Mouse (Mus musculus): ENCODE data around the gene Abraxas2. TPM values are rescaled to one million over a fixed set of nuclear protein-coding genes. Genes with fewer than 3 reads are reported as not detected.

The Abraxas2 gene
- total RNA-seq, 4 experiments from 2014 or later, result 16.8 to 21.9 (median 20.5) TPM

DNA sequence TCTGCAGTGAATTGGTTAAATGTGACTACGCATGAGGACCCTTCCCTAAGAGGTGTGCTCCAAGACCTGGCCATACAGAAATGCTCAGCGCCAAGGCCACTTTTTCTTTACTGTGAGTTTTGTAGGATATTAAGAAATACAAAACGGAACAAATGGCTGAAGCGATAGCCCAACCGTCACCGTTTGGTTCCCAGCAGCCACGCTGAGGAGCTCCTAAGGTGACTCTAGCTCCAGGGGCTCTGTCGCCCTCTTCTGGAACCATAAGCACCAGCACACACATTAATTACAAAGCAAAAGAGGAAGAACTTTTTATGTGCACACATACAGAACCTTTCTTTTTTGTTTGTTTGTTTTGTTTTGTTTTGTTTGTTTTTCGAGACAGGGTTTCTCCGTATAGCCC lies 38.2 kb downstream of the Abraxas2 start:
- no peak for DNase-seq (ENCODE audit: low spot score)

DNA sequence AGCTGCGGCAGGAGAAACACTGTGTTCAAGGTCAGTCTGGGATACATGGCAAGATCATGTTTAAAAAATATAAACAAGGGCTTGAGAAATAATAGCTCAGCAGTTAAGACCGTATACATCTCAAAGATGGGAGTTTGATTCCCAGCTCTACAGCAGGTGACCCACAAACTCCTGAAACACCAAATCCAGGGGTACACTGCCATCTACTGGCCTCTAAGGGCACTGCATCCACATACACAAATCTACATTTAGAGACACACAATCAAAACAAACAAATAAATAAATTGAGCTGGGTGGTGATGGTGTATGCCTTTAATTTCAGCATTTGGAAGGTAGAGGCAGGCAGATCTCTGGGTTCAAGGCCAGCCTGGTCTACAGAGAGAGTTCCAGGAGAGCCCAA lies 39.2 kb downstream of the Abraxas2 start:
- no peak for DNase-seq (ENCODE audit: low spot score)

DNA sequence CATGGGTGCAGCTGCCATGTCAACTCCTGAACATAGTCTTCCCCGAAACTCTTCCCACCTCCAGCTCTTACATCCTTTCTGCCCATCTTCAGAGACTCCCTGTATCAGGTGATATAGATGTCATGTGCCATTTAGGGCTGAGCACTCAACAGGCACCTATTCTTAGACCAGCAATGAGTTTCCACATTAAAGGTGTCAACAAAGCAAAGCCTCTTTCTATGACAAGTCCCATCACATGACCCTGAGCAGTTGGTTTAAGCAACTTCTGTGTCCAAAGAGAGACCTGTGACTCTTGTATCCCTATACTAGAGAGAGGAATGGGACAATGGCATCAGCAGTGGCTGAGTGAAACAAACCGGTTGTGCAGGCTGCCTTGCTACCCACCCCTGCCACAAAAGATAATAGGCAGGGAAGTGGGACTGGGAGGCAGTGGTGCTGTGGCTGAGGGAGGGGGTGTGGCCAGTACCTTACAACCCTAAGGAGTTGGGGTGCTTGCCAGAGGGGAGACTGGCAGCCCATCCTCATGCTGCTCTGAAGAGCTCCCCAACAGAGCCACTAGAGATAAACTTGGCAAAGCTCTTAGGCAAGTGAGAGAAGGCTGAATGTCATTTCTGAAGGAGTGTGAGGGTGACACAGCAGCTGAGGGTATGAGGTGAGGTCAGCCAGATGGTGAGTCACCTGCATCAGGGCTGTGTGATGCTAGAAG lies 42.0 kb downstream of the Abraxas2 start:
- peak; percentile 32 for DNase-seq (ENCODE audit: low spot score)

DNA sequence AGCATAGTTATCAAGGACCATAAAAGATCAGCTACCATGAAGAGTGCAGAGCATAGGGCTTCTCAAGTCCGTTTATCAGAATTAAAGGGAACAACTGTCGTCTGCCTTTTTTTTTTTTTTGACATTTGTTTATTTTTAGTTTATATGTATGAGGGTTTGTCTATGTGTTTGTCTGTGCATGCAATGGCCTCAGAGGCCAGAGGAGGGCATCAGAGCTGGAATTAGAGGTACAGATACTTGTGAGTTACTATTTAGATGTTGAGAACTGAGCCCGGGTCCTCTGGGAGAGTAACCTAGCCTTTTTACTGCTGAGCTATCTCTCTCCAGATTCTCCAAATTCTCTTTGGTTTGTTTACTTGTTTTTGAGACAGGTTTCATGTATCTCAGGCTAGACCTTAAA lies 44.8 kb downstream of the Abraxas2 start:
- no peak for DNase-seq (ENCODE audit: low spot score)

DNA sequence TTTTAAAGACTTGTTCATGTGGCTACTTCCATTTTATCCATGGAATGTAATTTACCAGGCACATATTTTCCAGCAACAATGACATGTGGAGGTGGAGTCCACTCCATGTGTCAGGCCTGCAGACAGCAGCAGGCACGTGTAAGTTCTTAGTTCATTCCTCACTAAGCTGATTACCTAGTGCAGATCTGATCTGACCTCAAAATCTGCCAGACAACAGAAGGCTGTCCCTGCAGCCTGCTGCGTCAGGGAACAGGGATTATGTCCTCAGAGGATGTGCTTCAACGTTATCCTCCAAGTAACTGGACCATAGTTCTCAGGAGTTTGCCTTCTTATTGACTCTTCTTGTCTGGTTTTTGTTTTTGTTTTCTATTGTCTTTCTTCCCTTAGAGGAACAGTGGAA lies 62.9 kb downstream of the Abraxas2 start:
- no peak for DNase-seq (ENCODE audit: low spot score)

DNA sequence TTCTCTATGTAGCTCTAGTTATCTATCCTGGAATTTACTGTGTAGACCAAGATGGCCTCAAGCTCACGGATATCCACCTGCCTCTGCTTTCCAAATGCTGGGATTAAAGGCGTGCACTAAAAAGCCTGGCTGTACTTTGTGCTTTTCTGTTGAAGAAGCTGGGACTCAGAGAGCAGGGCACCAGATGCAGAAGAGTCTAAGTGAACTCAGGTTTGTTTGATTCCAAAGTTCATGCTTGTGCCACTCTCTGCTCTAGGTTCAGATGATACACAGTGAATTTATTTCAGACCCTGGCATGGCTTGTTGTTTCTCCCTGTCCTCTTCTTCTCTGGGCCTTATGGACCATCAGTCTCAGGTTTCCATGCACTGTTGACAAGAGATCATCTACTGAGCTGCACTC lies 66.2 kb downstream of the Abraxas2 start:
- DNase-seq (ENCODE audit: low spot score), result no peak

DNA sequence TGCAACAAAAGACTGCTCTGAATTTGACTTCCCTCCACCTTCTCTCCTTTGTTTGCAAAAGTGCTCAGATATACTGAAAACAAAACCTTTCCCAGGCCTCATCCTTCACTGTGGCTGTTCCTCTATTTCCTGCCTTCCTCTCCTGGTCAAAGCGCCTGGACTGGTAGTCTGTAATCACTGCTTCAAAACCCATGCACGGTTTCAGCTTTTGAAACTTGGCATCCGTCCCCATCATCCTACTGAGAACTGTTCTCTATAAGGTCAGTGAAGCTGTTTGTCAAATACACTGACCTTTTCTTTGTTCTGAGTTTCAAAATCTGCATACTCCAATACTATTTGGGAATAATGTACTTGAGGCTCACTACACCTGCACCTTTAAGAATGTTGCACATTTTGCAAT lies 68.2 kb downstream of the Abraxas2 start:
- no peak for DNase-seq (ENCODE audit: low spot score)

DNA sequence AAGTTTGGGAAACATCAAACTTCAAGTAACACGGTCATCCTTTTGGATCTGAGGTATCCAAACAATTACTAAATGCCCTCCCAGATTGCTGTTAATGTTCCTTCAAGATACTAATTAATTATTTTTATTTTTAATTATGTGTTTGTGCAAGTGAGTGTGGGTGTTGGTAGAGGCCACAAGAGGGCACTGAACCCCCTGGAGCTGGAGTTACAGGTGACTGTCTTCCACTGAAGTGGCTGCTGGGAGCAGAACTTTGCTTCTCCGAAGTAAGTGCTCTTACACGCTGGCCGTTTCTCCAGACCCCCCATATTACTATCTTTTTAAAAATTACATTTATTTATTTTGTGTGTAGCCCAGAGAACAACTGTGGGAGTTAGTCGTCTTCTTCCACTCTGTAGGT lies 71.0 kb downstream of the Abraxas2 start:
- no peak for DNase-seq (ENCODE audit: low spot score)

DNA sequence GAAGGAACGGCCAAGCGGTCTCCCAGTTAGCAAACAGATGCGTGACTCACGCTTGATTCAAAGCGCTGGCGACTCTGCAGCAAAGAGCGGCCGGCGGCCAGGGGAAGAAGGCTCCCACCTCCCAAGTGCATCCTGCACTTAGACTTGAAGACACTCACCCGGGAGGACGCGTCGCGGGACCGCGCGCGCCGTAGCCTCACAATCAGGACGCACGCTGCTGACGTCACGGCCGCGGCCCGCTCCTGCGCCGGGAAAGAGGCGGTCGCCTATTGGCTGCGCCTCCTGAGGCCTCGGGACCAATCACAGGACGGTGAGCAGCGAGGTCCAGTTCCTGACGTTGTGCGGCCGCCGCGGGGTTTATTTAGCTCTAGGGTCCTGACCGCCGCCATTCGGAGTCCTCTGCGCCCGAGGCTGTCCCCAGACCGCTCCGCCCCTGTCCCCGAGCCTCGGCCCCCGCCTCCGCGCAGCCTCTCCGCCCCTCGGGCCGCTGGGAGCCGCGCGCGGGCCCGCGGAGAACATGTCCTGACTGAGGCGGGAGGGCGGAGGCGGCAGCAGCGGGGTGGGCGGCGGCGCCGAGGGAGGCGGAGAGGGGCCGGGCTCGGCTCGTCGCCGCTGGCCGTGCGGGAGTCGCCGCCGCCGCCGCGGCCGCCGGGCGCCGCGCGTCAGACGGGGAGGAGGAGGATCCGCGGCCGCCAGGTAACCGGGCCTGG lies 72.0 kb downstream of the Abraxas2 start, which contains the start of gene Zranb1:
Zranb1 (plus strand) TSS at position 293 of the 710 bp plus-strand sequence.
- DNase-seq (ENCODE audit: low spot score), result peak; percentile 97

DNA sequence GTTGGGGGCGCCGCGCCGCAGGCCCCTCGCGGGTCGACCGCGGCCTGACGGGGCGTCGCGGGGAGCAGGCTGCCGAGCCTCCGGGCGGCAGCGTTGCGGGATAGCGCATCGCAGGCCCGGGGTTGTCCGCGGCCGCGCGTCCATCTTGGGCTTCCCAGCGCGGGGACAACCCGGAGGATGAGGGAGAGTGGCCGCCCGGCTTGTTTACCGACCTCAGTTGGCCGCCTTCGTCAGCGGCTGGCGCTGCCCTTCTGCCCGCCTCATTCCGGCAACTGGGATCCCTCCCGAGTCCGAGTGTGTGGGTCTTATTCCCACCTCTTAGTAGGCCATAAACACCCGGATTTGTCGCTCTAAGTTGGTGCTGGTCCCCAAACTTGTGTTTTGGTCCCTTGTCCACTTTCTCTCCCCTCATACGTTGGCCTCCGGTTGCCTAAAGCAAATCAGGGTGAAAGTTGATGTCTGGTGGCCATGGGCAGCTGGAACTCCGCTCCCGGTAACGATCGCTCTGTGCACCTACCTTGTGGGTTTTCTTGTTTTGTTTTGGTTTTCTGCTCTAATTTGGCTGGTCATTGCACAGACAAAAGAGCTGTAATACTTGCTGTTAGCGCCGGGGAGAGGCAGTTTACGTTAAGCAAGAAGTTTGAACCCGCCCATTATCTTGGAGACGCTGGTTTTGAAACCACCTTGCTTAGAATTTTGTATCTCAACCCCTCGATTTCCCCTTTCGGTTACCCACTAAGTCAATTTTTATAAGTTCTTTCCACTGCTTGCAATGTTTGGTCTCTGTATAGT lies 72.7 kb downstream of the Abraxas2 start:
- DNase-seq (ENCODE audit: low spot score), result peak; percentile 55

DNA sequence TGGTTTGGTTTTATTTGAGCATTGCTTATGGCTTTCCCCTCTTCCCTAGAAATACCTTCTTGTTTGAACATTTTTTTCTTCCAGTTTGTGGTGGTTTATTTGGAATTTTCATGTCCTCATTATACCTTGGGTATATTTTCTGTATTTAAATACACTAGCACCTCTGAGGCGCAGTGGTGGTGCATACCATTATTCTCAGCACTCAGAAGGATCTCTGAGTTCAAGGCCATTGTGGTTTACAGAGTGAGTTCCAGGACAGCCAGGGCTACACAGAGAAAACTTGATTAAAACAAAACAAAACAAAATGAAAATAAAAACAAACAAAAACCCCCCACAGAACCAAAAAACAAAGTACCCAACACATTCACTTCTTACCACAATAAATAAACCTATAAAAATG lies 74.3 kb downstream of the Abraxas2 start:
- no peak for DNase-seq (ENCODE audit: low spot score)

Other genes with a start within 250 kb of the Abraxas2 start
- gene Lhpp, start 248.6 kb upstream of the Abraxas2 start, total RNA-seq (2022), result 10 to 100 TPM; 14.4 to 18.0 (median 16.6) TPM
- 10 to 100 TPM; 24.0 to 31.3 (median 26.9) TPM for gene Fam53b, start 45.3 kb upstream of the Abraxas2 start, total RNA-seq (2022)
- gene Eef1akmt2, start 6.6 kb upstream of the Abraxas2 start, total RNA-seq (2022), result 10 to 100 TPM in 2 of 4 experiments, 1 to 10 TPM in 2; 6.2 to 10.0 (median 8.4) TPM
- gene Zranb1, start 71.9 kb downstream of the Abraxas2 start, total RNA-seq (2022), result 10 to 100 TPM; 34.2 to 39.8 (median 37.6) TPM